Comparison of ENCODE assay signal across 28 mouse cellular contexts in the genomic region with DNA sequence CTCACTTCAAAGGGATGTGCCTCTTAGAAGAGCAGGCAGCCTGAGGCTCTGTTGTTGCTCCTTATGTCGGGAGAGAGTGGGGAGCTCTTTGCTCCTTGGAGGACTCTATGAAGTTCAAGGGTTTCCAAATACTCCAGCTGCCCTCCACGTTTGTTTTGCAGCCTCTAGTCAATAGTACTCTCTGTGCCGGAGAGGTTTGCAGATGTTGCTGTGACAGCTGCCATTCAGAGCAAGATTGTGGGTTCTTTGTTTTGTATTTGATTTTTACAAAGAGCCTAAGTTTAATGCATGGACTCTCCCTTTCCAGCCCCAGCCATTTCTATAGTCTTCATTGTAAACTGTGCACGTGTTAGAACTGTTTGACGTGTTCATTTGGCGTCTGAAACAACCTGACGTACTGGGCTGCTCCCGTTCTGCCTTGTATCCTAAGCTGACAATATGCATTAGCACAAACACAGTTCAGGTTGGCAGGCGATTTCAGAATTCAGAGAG. TPM values are rescaled to one million over a fixed set of nuclear protein-coding genes. Genes with fewer than 3 reads are reported as not detected.
DNase-seq lines count a peak whose midpoint lies in the region; ATAC-seq and TF ChIP-seq lines count a peak whose summit lies in the region.
"Had no signal": no experiment of that assay in that cellular context is flagged by ENCODE, and none has a peak within 500 bp of the region (broad histone marks: within the 10 kb centered on the region; RNA-seq: fewer than 3 reads in every experiment).

No protein-coding gene starts in this region.

- peaks cover 91% of the 10 kb centered on the region for H3K36me3 ChIP-seq in heart, embryonic 12.5 days
- peaks cover 14% of the 10 kb centered on the region for H3K36me3 ChIP-seq in heart, adult 2 months (ENCODE audit: control insufficient read depth, insufficient read depth, low read length)
- peaks cover 97% of the 10 kb centered on the region for H3K36me3 ChIP-seq in lung, embryonic 14.5 days (ENCODE audit: insufficient read depth)
- H3K36me3 ChIP-seq in forebrain, embryonic 16.5 days (ENCODE audit: control insufficient read depth, insufficient read depth) = no peaks in the 10 kb centered on the region; the same call in 1 of the 2 replicates
- H3K36me3 ChIP-seq: neural tube, embryonic 12.5 days had no signal

- no peak for TF ChIP-seq CTCF in heart, adult 2 months (IDR thresholded peaks at IDR 0.05)
- no peak for TF ChIP-seq CTCF in lung, embryonic 14.5 days (IDR thresholded peaks at IDR 0.05; ENCODE audit: low read depth)
- TF ChIP-seq CTCF in brain, embryonic 14.5 days (IDR thresholded peaks at IDR 0.05; ENCODE audit: borderline replicate concordance, extremely low read depth, insufficient read depth, insufficient read length) = no peak

- no peaks in the 10 kb centered on the region for H3K27me3 ChIP-seq in heart, embryonic 12.5 days (replicated peaks)
- no peaks in the 10 kb centered on the region for H3K27me3 ChIP-seq in heart, adult 2 months (ENCODE audit: control insufficient read depth, insufficient read depth, low read length)
- no peaks in the 10 kb centered on the region for H3K27me3 ChIP-seq in lung, embryonic 14.5 days (ENCODE audit: insufficient read depth, low read length)
- H3K27me3 ChIP-seq in forebrain, embryonic 16.5 days (replicated peaks; ENCODE audit: control insufficient read depth, insufficient read depth, low read length) = no peaks in the 10 kb centered on the region
- H3K27me3 ChIP-seq: neural tube, embryonic 12.5 days had no signal

- H3K9me3 ChIP-seq in heart, embryonic 12.5 days (replicated peaks) = no peaks in the 10 kb centered on the region
- H3K9me3 ChIP-seq in lung, embryonic 14.5 days (ENCODE audit: low read depth, low read length) = no peaks in the 10 kb centered on the region
- H3K9me3 ChIP-seq in forebrain, embryonic 16.5 days (ENCODE audit: control insufficient read depth, low read length) = no peaks in the 10 kb centered on the region
- H3K9me3 ChIP-seq: neural tube, embryonic 12.5 days had no signal

- DNase-seq in heart, adult 2 months = no peak
- DNase-seq in lung, embryonic 14.5 days = no peak
- DNase-seq in lung, postnatal 25 days (ENCODE audit: low spot score) = no peak
- DNase-seq in brain, embryonic 14.5 days (ENCODE audit: low read depth) = peak; percentile 64
- no peak for DNase-seq in c-Kit-positive CD71-positive TER-119-positive erythroid progenitor cells, embryonic 14.5 days (ENCODE audit: low spot score)
- DNase-seq in thymus, postnatal 4 days = no peak
- DNase-seq: cerebellum, adult 9-10 months; heart, postnatal 10 days; kidney, postnatal 36 days; right cerebral cortex, postnatal 4 days; thymus, postnatal 25 days had no signal

- TF ChIP-seq EP300 in heart, adult 2 months (IDR thresholded peaks at IDR 0.05; ENCODE audit: insufficient read depth, low read depth, low read length) = no peak

- H3K4me3 ChIP-seq in heart, embryonic 12.5 days = no peak overlapping the region
- no peak overlapping the region for H3K4me3 ChIP-seq in heart, adult 2 months
- H3K4me3 ChIP-seq in lung, embryonic 14.5 days (ENCODE audit: low read depth, low read length) = no peak overlapping the region
- H3K4me3 ChIP-seq in forebrain, embryonic 16.5 days (replicated peaks; ENCODE audit: low read length) = no peak overlapping the region
- H3K4me3 ChIP-seq: neural tube, embryonic 12.5 days had no signal

- intact Hi-C loops in heart, adult 2 months (cut with DNase I) = no loop called here

- 72% methylated on average over 9 of the region's 9 CpGs for WGBS in heart, embryonic 12.5 days
- WGBS in heart, adult 2 months = 85% methylated on average over 9 of the region's 9 CpGs
- WGBS in lung, embryonic 14.5 days = 56% methylated on average over 9 of the region's 9 CpGs
- WGBS in forebrain, embryonic 16.5 days = 22% methylated on average over 9 of the region's 9 CpGs

- H3K4me2 ChIP-seq in heart, embryonic 12.5 days = no peak overlapping the region
- no peak overlapping the region for H3K4me2 ChIP-seq in lung, embryonic 14.5 days
- H3K4me2 ChIP-seq in forebrain, embryonic 16.5 days (ENCODE audit: low read length) = no peak overlapping the region
- H3K4me2 ChIP-seq: hindbrain, embryonic 14.5 days; liver, embryonic 11.5 days; neural tube, embryonic 12.5 days had no signal

- H3K79me2 ChIP-seq in heart, adult 2 months (replicated peaks; ENCODE audit: control insufficient read depth, insufficient read depth, low read length) = 0 out of 2 replicates have a peak, but pooled peaks cover 3% of the 10 kb centered on the region

- ATAC-seq in heart, embryonic 12.5 days (ENCODE audit: insufficient number of reproducible peaks, low FRiP score) = no peak
- peak; percentile 33; the same call in 1 of the 2 replicates for ATAC-seq in lung, embryonic 14.5 days (ENCODE audit: insufficient read depth)
- ATAC-seq in forebrain, embryonic 16.5 days = peak; percentile 33; the same call in 1 of the 2 replicates

- H3K4me1 ChIP-seq in heart, embryonic 12.5 days (replicated peaks) = peaks cover 30% of the 10 kb centered on the region
- peaks cover 9% of the 10 kb centered on the region for H3K4me1 ChIP-seq in heart, adult 2 months (ENCODE audit: control insufficient read depth, insufficient read depth, low read length)
- H3K4me1 ChIP-seq in lung, embryonic 14.5 days (ENCODE audit: insufficient read depth) = peaks cover 4% of the 10 kb centered on the region; the same call in 1 of the 2 replicates
- 0 out of 2 replicates have a peak, but pooled peaks cover 5% of the 10 kb centered on the region for H3K4me1 ChIP-seq in forebrain, embryonic 16.5 days (replicated peaks; ENCODE audit: control insufficient read depth, insufficient read depth, low read length)
- H3K4me1 ChIP-seq: neural tube, embryonic 12.5 days had no signal

- H3K27ac ChIP-seq in heart, embryonic 12.5 days (ENCODE audit: poor library complexity, severe bottlenecking) = peak overlapping the region; percentile 78; the same call in 1 of the 2 replicates
- no peak overlapping the region for H3K27ac ChIP-seq in heart, adult 2 months
- H3K27ac ChIP-seq in lung, embryonic 14.5 days (ENCODE audit: low read depth) = peak overlapping the region; percentile 38; the same call in 1 of the 2 replicates
- no peak overlapping the region for H3K27ac ChIP-seq in forebrain, embryonic 16.5 days (ENCODE audit: low read length)
- H3K27ac ChIP-seq: hindbrain, embryonic 14.5 days; neural tube, embryonic 12.5 days had no signal

- no peak for TF ChIP-seq POLR2A in heart, adult 2 months (IDR thresholded peaks at IDR 0.05; ENCODE audit: insufficient read depth, low read depth, low read length)
- TF ChIP-seq POLR2A in brain, embryonic 14.5 days (IDR thresholded peaks at IDR 0.05; ENCODE audit: borderline replicate concordance, extremely low read depth, insufficient read depth, insufficient read length, poor library complexity, severe bottlenecking) = no peak

- H3K9ac ChIP-seq in heart, embryonic 12.5 days = no peak overlapping the region
- H3K9ac ChIP-seq in heart, adult 2 months (ENCODE audit: low read depth, low read length) = no peak overlapping the region
- H3K9ac ChIP-seq in lung, embryonic 14.5 days = no peak overlapping the region
- no peak overlapping the region for H3K9ac ChIP-seq in forebrain, embryonic 16.5 days (replicated peaks; ENCODE audit: low read depth, low read length)
- H3K9ac ChIP-seq: hindbrain, embryonic 14.5 days; neural tube, embryonic 12.5 days had no signal

RNA-seq across cellular contexts. Expression of gene Lamb1, which starts 16.1 kb away (rescaled TPM):
- polyA plus RNA-seq in heart, embryonic 12.5 days (2016; fragmentation: Nextera tagmentation; extraction: Ambion mirVana) = 127 and 132 TPM in 2 replicates
- 10 to 100 TPM; 55.3 to 58.1 TPM for total RNA-seq in heart, adult 2 months (2021)
- 25.1 and 44.1 TPM in 2 replicates for polyA plus RNA-seq in heart, adult 2 months (2012; rRNA removed)
- 118 and 123 TPM in 2 replicates for polyA plus RNA-seq in lung, embryonic 14.5 days (2014; fragmentation: Nextera tagmentation; extraction: Ambion mirVana)
- polyA plus RNA-seq in brain, embryonic 14.5 days (2012; rRNA removed) = 12.3 and 25.7 TPM in 2 replicates
- 21.5 and 25.5 TPM in 2 replicates for polyA plus RNA-seq in forebrain, embryonic 16.5 days (2015; fragmentation: Nextera tagmentation; extraction: Ambion mirVana)

RNA-seq across cellular contexts. Expression of gene Gm6993, which starts 40.6 kb away (rescaled TPM):
- not detected in 2 replicates for polyA plus RNA-seq in heart, embryonic 12.5 days (2016; fragmentation: Nextera tagmentation; extraction: Ambion mirVana)
- total RNA-seq in heart, adult 2 months (2021) = not detected
- not detected in 2 replicates for polyA plus RNA-seq in heart, adult 2 months (2012; rRNA removed)
- not detected in 2 replicates for polyA plus RNA-seq in lung, embryonic 14.5 days (2014; fragmentation: Nextera tagmentation; extraction: Ambion mirVana)
- polyA plus RNA-seq in brain, embryonic 14.5 days (2012; rRNA removed) = not detected in 2 replicates
- polyA plus RNA-seq in forebrain, embryonic 16.5 days (2015; fragmentation: Nextera tagmentation; extraction: Ambion mirVana) = not detected in 2 replicates
- total RNA-seq: adrenal gland, adult 18-20 months; common myeloid progenitor, adult 5-6 weeks; gastrocnemius, adult 8-10 months; heart, postnatal 10 days; left cerebral cortex, adult 8-10 months; megakaryocyte progenitor cell, adult 5-6 weeks had no signal
- polyA plus RNA-seq: C2C12; embryonic facial prominence, embryonic 11.5 days; frontal cortex, adult 2 months; hindbrain, embryonic 14.5 days; intestine, embryonic 14.5 days; kidney, embryonic 14.5 days; limb, embryonic 11.5 days; liver, embryonic 11.5 days; neural tube, embryonic 12.5 days; testis, adult 2 months had no signal

Comparison
In these comparisons a context has a peak if more than half of its experiments do, and no peak if none do; other contexts are left out.
1. H3K27ac ChIP-seq: peak in heart, embryonic 12.5 days (single experiment) and lung, embryonic 14.5 days (single experiment); none in heart, adult 2 months (single experiment) and forebrain, embryonic 16.5 days (single experiment).